Mouse (Mus musculus): ENCODE measurements around the gene Fgf8. TPM values are rescaled to one million over a fixed set of nuclear protein-coding genes. Genes with fewer than 3 reads are reported as not detected.

The Fgf8 gene
- polyA plus RNA-seq (2015; fragmentation: Nextera tagmentation; extraction: Ambion mirVana) = 0.12 and 0.47 TPM in 2 replicates

- H3K4me2 ChIP-seq (ENCODE audit: low read depth, low read length) = peak within 1 kb of the TSS; percentile 96
- H3K36me3 ChIP-seq (ENCODE audit: control insufficient read depth, insufficient read depth) = no peaks in the 10 kb centered on the region
- no peaks in the 10 kb centered on the region for H3K9me3 ChIP-seq (replicated peaks; ENCODE audit: control insufficient read depth, low read length)
- H3K4me1 ChIP-seq (ENCODE audit: control insufficient read depth, insufficient read depth, low read length) = peaks cover 31% of the 10 kb centered on the region
- H3K9ac ChIP-seq (ENCODE audit: low read length) = peak within 1 kb of the TSS; percentile 71
- H3K27ac ChIP-seq (ENCODE audit: low read length) = no peak within 1 kb of the TSS
- peaks cover 79% of the 10 kb centered on the region for H3K27me3 ChIP-seq (ENCODE audit: control insufficient read depth, insufficient read depth, low read length)
- peak within 1 kb of the TSS; percentile 67 for H3K4me3 ChIP-seq (ENCODE audit: low read length)
- WGBS = under 1% methylated on average over 62 of the region's 68 CpGs
- no peak for ATAC-seq (replicated peaks; ENCODE audit: extremely low read depth, insufficient read depth, low FRiP score)
Measured at GRCm38 (mm10) chr19:45742218-45742983, at the start of gene Fgf8. Gene Fgf8, minus strand, starts transcription at chr19:45742915.

GRCm38 (mm10) chr19:45792404-45792803 lies 49.7 kb upstream of the Fgf8 start:
- Histone ChIP-seq H3K27me3 (ENCODE audit: control insufficient read depth, insufficient read depth, low read length) (no peaks in the 10 kb centered on the region), H3K4me2 (ENCODE audit: low read depth, low read length) (no peak overlapping the region), H3K9me3 (replicated peaks; ENCODE audit: control insufficient read depth, low read length) (no peaks in the 10 kb centered on the region), H3K9ac (ENCODE audit: low read length) (no peak overlapping the region), H3K27ac (ENCODE audit: low read length) (no peak overlapping the region), H3K4me3 (ENCODE audit: low read length) (no peak overlapping the region), H3K4me1 (ENCODE audit: control insufficient read depth, insufficient read depth, low read length) (no peaks in the 10 kb centered on the region), H3K36me3 (ENCODE audit: control insufficient read depth, insufficient read depth) (no peaks in the 10 kb centered on the region)
- no peak for ATAC-seq (replicated peaks; ENCODE audit: extremely low read depth, insufficient read depth, low FRiP score)
- WGBS = 70% methylated on average over 6 of the region's 6 CpGs

- H3K36me3 ChIP-seq (ENCODE audit: control insufficient read depth, insufficient read depth) = no peaks in the 10 kb centered on the region
- no peaks in the 10 kb centered on the region for H3K4me1 ChIP-seq (ENCODE audit: control insufficient read depth, insufficient read depth, low read length)
- ATAC-seq (replicated peaks; ENCODE audit: extremely low read depth, insufficient read depth, low FRiP score) = no peak
- WGBS = 78% methylated on average over 13 of the region's 13 CpGs
- H3K9me3 ChIP-seq (replicated peaks; ENCODE audit: control insufficient read depth, low read length) = no peaks in the 10 kb centered on the region
- no peak overlapping the region for H3K27ac ChIP-seq (ENCODE audit: low read length)
- H3K4me2 ChIP-seq (ENCODE audit: low read depth, low read length) = no peak overlapping the region
- no peak overlapping the region for H3K9ac ChIP-seq (ENCODE audit: low read length)
- no peak overlapping the region for H3K4me3 ChIP-seq (ENCODE audit: low read length)
- H3K27me3 ChIP-seq (ENCODE audit: control insufficient read depth, insufficient read depth, low read length) = no peaks in the 10 kb centered on the region
Measured at GRCm38 (mm10) chr19:45789888-45790874, 47.5 kb upstream of the Fgf8 start.

GRCm38 (mm10) chr19:45789365-45789764 lies 46.6 kb upstream of the Fgf8 start:
- H3K36me3 ChIP-seq (ENCODE audit: control insufficient read depth, insufficient read depth) = no peaks in the 10 kb centered on the region
- ATAC-seq (replicated peaks; ENCODE audit: extremely low read depth, insufficient read depth, low FRiP score) = no peak
- H3K4me3 ChIP-seq (ENCODE audit: low read length) = no peak overlapping the region
- H3K27ac ChIP-seq (ENCODE audit: low read length) = no peak overlapping the region
- H3K9me3 ChIP-seq (replicated peaks; ENCODE audit: control insufficient read depth, low read length) = no peaks in the 10 kb centered on the region
- H3K4me2 ChIP-seq (ENCODE audit: low read depth, low read length) = no peak overlapping the region
- no peaks in the 10 kb centered on the region for H3K4me1 ChIP-seq (ENCODE audit: control insufficient read depth, insufficient read depth, low read length)
- WGBS = 76% methylated on average over 7 of the region's 7 CpGs
- H3K27me3 ChIP-seq (ENCODE audit: control insufficient read depth, insufficient read depth, low read length) = no peaks in the 10 kb centered on the region
- no peak overlapping the region for H3K9ac ChIP-seq (ENCODE audit: low read length)

- no peaks in the 10 kb centered on the region for H3K36me3 ChIP-seq (ENCODE audit: control insufficient read depth, insufficient read depth)
- whole genome bisulfite sequencing = 32% methylated on average over 4 of the region's 4 CpGs
- H3K27ac ChIP-seq (ENCODE audit: low read length) = no peak overlapping the region
- no peaks in the 10 kb centered on the region for H3K9me3 ChIP-seq (replicated peaks; ENCODE audit: control insufficient read depth, low read length)
- no peak overlapping the region for H3K9ac ChIP-seq (ENCODE audit: low read length)
- H3K4me3 ChIP-seq (ENCODE audit: low read length) = no peak overlapping the region
- H3K4me1 ChIP-seq (ENCODE audit: control insufficient read depth, insufficient read depth, low read length) = no peaks in the 10 kb centered on the region
- H3K4me2 ChIP-seq (ENCODE audit: low read depth, low read length) = no peak overlapping the region
- H3K27me3 ChIP-seq (ENCODE audit: control insufficient read depth, insufficient read depth, low read length) = no peaks in the 10 kb centered on the region
- ATAC-seq (replicated peaks; ENCODE audit: extremely low read depth, insufficient read depth, low FRiP score) = no peak
Measured at GRCm38 (mm10) chr19:45788337-45788736, 45.6 kb upstream of the Fgf8 start.

GRCm38 (mm10) chr19:45787450-45787849 lies 44.7 kb upstream of the Fgf8 start:
- H3K9me3 ChIP-seq (replicated peaks; ENCODE audit: control insufficient read depth, low read length) = no peaks in the 10 kb centered on the region
- no peaks in the 10 kb centered on the region for H3K4me1 ChIP-seq (ENCODE audit: control insufficient read depth, insufficient read depth, low read length)
- 61% methylated on average over 3 of the region's 3 CpGs for WGBS
- ATAC-seq (replicated peaks; ENCODE audit: extremely low read depth, insufficient read depth, low FRiP score) = no peak
- H3K9ac ChIP-seq (ENCODE audit: low read length) = no peak overlapping the region
- H3K27me3 ChIP-seq (ENCODE audit: control insufficient read depth, insufficient read depth, low read length) = no peaks in the 10 kb centered on the region
- H3K4me2 ChIP-seq (ENCODE audit: low read depth, low read length) = no peak overlapping the region
- H3K36me3 ChIP-seq (ENCODE audit: control insufficient read depth, insufficient read depth) = no peaks in the 10 kb centered on the region
- no peak overlapping the region for H3K27ac ChIP-seq (ENCODE audit: low read length)
- H3K4me3 ChIP-seq (ENCODE audit: low read length) = no peak overlapping the region

- Histone ChIP-seq H3K9me3 (replicated peaks; ENCODE audit: control insufficient read depth, low read length) (no peaks in the 10 kb centered on the region), H3K4me2 (ENCODE audit: low read depth, low read length) (no peak overlapping the region), H3K36me3 (ENCODE audit: control insufficient read depth, insufficient read depth) (no peaks in the 10 kb centered on the region), H3K4me1 (ENCODE audit: control insufficient read depth, insufficient read depth, low read length) (peaks cover 16% of the 10 kb centered on the region), H3K9ac (ENCODE audit: low read length) (no peak overlapping the region), H3K27me3 (ENCODE audit: control insufficient read depth, insufficient read depth, low read length) (no peaks in the 10 kb centered on the region), H3K27ac (ENCODE audit: low read length) (no peak overlapping the region), H3K4me3 (ENCODE audit: low read length) (no peak overlapping the region)
- no peak for ATAC-seq (replicated peaks; ENCODE audit: extremely low read depth, insufficient read depth, low FRiP score)
- 81% methylated on average over 3 of the region's 3 CpGs for WGBS
Measured at GRCm38 (mm10) chr19:45785470-45785869, 42.8 kb upstream of the Fgf8 start.

- no peaks in the 10 kb centered on the region for H3K27me3 ChIP-seq (ENCODE audit: control insufficient read depth, insufficient read depth, low read length)
- no peak for ATAC-seq (replicated peaks; ENCODE audit: extremely low read depth, insufficient read depth, low FRiP score)
- peak overlapping the region; percentile 60 for H3K4me2 ChIP-seq (ENCODE audit: low read depth, low read length)
- WGBS = 31% methylated on average over 17 of the region's 17 CpGs
- H3K9me3 ChIP-seq (replicated peaks; ENCODE audit: control insufficient read depth, low read length) = no peaks in the 10 kb centered on the region
- peak overlapping the region; percentile 64 for H3K27ac ChIP-seq (ENCODE audit: low read length)
- peaks cover 3% of the 10 kb centered on the region; the same call in 1 of the 2 replicates for H3K36me3 ChIP-seq (ENCODE audit: control insufficient read depth, insufficient read depth)
- H3K9ac ChIP-seq (ENCODE audit: low read length) = peak overlapping the region; percentile 67
- H3K4me3 ChIP-seq (ENCODE audit: low read length) = peak overlapping the region; percentile 99
- peaks cover 19% of the 10 kb centered on the region for H3K4me1 ChIP-seq (ENCODE audit: control insufficient read depth, insufficient read depth, low read length)
Measured at GRCm38 (mm10) chr19:45783933-45784576, 41.3 kb upstream of the Fgf8 start.

Measured in heart, embryonic 16.5 days (tissue).